Mouse (Mus musculus): ENCODE data around the gene Emp2.

The Emp2 gene

GRCm38 (mm10) chr16:10313646-10314088 lies at the start of gene Emp2:
TSS of gene Emp2 (minus strand) at chr16:10313968.
- no peak for DNase-seq

GRCm38 (mm10) chr16:10363061-10363460 lies 49.3 kb upstream of the Emp2 start:
- peak; percentile 52 to 56 for DNase-seq

GRCm38 (mm10) chr16:10359241-10359640 lies 45.5 kb upstream of the Emp2 start:
- no peak for DNase-seq

GRCm38 (mm10) chr16:10358010-10358934 lies 44.5 kb upstream of the Emp2 start:
- DNase-seq, result peak; percentile 40 to 51

- DNase-seq, result peak; percentile 67 to 72
Observed at GRCm38 (mm10) chr16:10355004-10355403, 41.2 kb upstream of the Emp2 start.

- no peak for DNase-seq
Observed at GRCm38 (mm10) chr16:10351050-10351636, 37.4 kb upstream of the Emp2 start.

- no peak for DNase-seq
Observed at GRCm38 (mm10) chr16:10349876-10350275, 36.1 kb upstream of the Emp2 start.

GRCm38 (mm10) chr16:10349436-10349835 lies 35.7 kb upstream of the Emp2 start:
- peak in 1 of 2 experiments; percentile 29 for DNase-seq

- no peak for DNase-seq
Observed at GRCm38 (mm10) chr16:10347551-10347950, 33.8 kb upstream of the Emp2 start.

GRCm38 (mm10) chr16:10341110-10341509 lies 27.3 kb upstream of the Emp2 start:
- no peak for DNase-seq

GRCm38 (mm10) chr16:10339930-10340329 lies 26.2 kb upstream of the Emp2 start:
- no peak for DNase-seq

- DNase-seq, result no peak
Observed at GRCm38 (mm10) chr16:10338601-10339000, 24.8 kb upstream of the Emp2 start.

GRCm38 (mm10) chr16:10337422-10338197 lies 23.8 kb upstream of the Emp2 start:
- no peak for DNase-seq

GRCm38 (mm10) chr16:10336454-10337421 lies 23.0 kb upstream of the Emp2 start:
- DNase-seq, result no peak

- DNase-seq, result no peak
Observed at GRCm38 (mm10) chr16:10335953-10336352, 22.2 kb upstream of the Emp2 start.

GRCm38 (mm10) chr16:10332732-10333131 lies 19.0 kb upstream of the Emp2 start:
- no peak for DNase-seq

- no peak for DNase-seq
Observed at GRCm38 (mm10) chr16:10330586-10331495, 17.1 kb upstream of the Emp2 start.

- peak in 1 of 2 experiments; percentile 10 for DNase-seq
Observed at GRCm38 (mm10) chr16:10327563-10328333, 14.0 kb upstream of the Emp2 start.

- no peak for DNase-seq
Observed at GRCm38 (mm10) chr16:10319914-10320569, 6.3 kb upstream of the Emp2 start.

GRCm38 (mm10) chr16:10317197-10317544 lies 3.4 kb upstream of the Emp2 start:
- DNase-seq, result no peak

All from cerebellum, postnatal 14 days (tissue).